Mouse (Mus musculus): ENCODE data around the gene Tob1. TPM values are rescaled to one million over a fixed set of nuclear protein-coding genes. Genes with fewer than 3 reads are reported as not detected.

Gene Tob1
- polyA plus RNA-seq, 1 experiment: 175 TPM

DNA sequence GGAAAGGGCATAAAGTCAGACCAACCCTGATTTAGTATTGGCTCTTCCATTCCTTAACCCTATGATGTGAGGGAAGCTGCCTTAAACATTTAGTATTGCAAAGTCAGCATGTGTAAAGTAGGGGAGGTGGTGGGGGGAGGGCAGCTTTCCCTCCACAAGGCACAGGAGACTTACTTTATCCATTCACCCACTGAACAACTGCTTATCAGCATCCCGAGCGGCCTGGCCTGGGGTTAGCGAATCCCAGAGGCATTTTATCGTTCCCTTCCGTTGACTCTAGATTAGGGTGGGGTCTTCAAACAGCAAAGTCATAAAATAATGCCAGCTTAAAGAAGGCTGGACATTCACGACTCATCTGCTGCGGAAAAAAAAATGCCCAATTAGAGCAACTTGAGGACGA, 19.0 kb downstream of the Tob1 start:
- Histone ChIP-seq H3K27ac (replicated peaks; ENCODE audit: low read depth, low read length) (no peak overlapping the region), H3K4me3 (ENCODE audit: insufficient read depth, low read depth, low read length) (no peak overlapping the region), H3K4me1 (ENCODE audit: control insufficient read depth, insufficient read depth, insufficient read length, low read length) (peaks cover 6% of the 10 kb centered on the region; the same call in 1 of the 2 replicates)

DNA sequence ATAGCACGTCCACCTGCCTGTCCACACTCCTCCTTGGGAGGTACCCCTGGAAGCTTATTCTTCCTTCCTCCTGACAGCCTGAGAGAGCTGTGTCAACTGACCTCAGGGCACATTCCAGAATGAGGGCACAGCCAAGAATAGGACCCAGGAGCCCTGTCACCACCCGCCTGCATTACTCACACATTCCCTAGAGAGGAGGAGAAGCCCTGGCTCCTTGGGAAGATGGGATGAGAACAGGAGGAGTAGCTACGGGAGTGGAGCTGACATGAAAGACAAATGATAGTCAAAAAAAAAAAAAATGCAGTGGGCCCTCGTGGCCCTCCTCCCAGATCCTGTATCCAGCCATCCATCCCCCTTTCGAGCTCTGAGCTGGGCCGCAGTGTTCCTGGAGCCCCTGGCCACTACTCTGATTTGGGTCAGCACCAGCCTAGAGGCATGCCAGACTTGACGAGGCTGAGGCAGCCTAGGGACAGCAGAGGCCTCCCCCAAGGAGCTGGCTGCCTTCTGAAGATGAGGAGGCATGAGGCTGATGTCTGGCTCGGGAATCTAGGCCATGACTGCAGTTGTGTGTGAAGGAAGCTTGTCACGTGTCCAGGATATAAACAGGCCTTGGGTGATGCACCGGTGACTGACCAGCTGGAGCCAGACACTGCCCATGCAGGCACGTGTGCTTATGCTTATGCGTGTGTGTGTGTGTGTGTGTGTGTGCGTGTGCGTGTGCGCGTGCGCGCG, 20.7 kb downstream of the Tob1 start:
- Histone ChIP-seq H3K27ac (replicated peaks; ENCODE audit: low read depth, low read length) (no peak overlapping the region), H3K4me3 (ENCODE audit: insufficient read depth, low read depth, low read length) (no peak overlapping the region), H3K4me1 (ENCODE audit: control insufficient read depth, insufficient read depth, insufficient read length, low read length) (peaks cover 3% of the 10 kb centered on the region; the same call in 1 of the 2 replicates)

DNA sequence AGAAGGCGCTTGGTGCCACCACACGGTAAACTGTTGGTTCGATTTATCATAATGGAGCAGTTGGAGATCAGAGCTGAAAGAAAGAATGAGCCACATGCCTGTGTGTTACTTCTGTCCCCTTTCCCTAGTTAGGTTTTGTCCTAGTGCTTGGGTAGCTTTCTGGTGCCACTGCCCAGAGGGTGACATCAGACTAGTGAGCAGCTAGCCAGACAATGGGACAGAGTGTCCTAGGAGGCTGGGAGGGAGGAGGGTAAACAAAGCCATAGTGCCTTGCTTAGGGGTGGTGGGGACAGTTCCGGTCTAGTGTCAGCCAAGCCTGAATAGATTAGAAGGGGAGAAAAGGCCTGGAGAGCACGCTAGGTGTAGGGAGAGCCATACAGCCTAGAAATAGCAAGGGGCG, 22.2 kb downstream of the Tob1 start:
- Histone ChIP-seq H3K4me1 (ENCODE audit: control insufficient read depth, insufficient read depth, insufficient read length, low read length) (peaks cover 3% of the 10 kb centered on the region; the same call in 1 of the 2 replicates), H3K4me3 (ENCODE audit: insufficient read depth, low read depth, low read length) (no peak overlapping the region), H3K27ac (replicated peaks; ENCODE audit: low read depth, low read length) (no peak overlapping the region)

DNA sequence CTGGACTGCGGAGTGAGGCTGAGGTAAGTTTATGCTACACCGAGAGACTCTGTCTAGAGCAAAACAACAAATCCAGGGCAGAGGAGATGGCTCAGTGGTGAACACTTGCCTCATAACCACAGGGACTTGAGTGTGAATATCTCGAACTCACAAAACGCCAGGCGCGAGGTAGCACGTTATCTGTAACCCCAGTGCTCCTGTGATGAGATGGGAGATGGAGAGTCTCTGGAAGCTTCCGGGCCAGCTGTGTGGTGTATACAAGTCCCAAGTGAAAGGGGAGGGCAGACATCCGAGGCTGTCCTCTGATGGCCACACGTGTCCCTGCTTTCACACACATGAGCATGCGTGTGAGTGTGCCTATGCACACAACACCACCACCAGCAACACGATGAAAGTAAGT, 23.1 kb downstream of the Tob1 start:
- Histone ChIP-seq H3K4me1 (ENCODE audit: control insufficient read depth, insufficient read depth, insufficient read length, low read length) (peaks cover 3% of the 10 kb centered on the region; the same call in 1 of the 2 replicates), H3K27ac (replicated peaks; ENCODE audit: low read depth, low read length) (no peak overlapping the region), H3K4me3 (ENCODE audit: insufficient read depth, low read depth, low read length) (no peak overlapping the region)

DNA sequence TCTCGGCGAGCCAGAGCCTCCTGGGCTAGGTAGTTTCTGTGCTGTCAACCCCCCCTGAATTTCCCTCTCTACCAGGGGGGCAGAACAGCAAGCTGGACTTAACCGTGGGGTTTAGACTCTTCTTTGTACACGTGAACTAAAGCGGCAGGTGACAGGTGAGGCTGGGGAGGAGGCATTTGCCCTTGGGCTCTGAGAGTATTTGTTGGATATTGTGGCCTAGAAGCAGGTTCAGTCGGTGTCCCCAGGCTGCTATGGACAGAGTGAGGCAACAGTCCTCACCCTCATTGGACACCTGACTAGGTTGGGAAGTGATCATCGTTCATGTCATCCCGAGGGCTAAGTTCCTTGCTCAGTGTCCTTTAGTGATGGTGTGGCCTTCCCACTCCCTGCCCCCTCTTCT, 23.6 kb downstream of the Tob1 start:
- H3K27ac ChIP-seq (replicated peaks; ENCODE audit: low read depth, low read length): no peak overlapping the region
- H3K4me1 ChIP-seq (ENCODE audit: control insufficient read depth, insufficient read depth, insufficient read length, low read length): peaks cover 3% of the 10 kb centered on the region; the same call in 1 of the 2 replicates
- no peak overlapping the region for H3K4me3 ChIP-seq (ENCODE audit: insufficient read depth, low read depth, low read length)

DNA sequence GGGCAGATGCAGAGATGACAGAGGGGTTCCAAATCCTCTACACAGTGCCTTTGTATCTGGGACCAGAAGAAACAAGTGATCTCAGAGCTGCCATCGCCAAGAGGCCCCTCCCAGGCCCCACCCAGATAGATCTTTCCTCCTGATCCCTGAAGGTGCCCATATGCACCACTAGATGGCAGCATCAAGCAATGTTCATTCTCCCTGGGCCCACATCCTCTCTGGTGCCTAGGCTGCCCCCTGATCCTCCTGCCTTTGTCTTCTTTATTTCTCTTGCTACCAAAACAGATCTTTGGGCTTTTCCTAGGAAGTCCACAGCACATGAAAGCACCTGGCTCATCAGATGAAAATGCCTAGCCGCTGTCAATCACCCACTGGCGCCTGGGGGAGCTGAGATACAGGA, 24.8 kb downstream of the Tob1 start:
- peaks cover 3% of the 10 kb centered on the region; the same call in 1 of the 2 replicates for H3K4me1 ChIP-seq (ENCODE audit: control insufficient read depth, insufficient read depth, insufficient read length, low read length)
- H3K4me3 ChIP-seq (ENCODE audit: insufficient read depth, low read depth, low read length): no peak overlapping the region
- H3K27ac ChIP-seq (replicated peaks; ENCODE audit: low read depth, low read length): no peak overlapping the region

DNA sequence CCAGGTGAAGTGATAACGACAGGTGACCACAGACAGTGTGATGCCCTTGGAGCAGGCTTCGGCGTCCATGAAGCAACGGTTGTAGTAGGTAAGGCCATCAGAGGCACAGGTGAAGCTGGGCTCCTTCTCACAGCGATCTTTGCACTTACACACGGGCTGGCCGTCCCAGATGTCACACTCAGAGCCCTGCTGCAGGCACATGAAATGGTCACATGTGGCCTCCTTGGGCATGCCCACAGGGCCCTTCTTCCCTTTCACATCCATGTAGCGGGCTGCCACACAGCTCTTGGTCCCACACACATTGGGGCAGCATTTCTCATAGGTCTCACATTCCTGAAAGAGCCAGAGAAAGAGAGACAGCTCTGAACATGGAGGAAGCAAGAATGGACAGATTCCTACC, 27.5 kb downstream of the Tob1 start:
- H3K27ac ChIP-seq (replicated peaks; ENCODE audit: low read depth, low read length): no peak overlapping the region
- H3K4me1 ChIP-seq (ENCODE audit: control insufficient read depth, insufficient read depth, insufficient read length, low read length): no peaks in the 10 kb centered on the region
- no peak overlapping the region for H3K4me3 ChIP-seq (ENCODE audit: insufficient read depth, low read depth, low read length)

DNA sequence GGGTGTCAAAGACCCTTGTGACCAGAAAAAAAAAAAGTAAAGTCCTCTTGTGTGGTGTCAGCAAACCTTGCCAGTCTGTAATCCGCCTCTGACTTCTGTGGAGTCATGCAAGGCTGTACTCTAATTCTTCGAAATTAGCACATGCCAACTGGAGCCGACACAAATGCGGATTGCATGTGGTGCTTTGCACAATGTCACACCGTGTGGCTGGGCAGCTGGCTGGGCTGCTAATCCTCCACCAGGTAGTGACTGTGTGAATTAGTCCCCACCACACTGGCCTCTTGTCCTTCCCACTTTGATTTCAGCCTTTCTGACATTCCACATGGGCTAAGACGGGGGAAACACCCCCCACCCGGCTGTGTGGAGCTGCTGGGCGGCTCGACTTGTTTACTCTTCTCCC, 28.5 kb downstream of the Tob1 start:
- H3K4me1 ChIP-seq (ENCODE audit: control insufficient read depth, insufficient read depth, insufficient read length, low read length): no peaks in the 10 kb centered on the region
- H3K4me3 ChIP-seq (ENCODE audit: insufficient read depth, low read depth, low read length): no peak overlapping the region
- no peak overlapping the region for H3K27ac ChIP-seq (replicated peaks; ENCODE audit: low read depth, low read length)

DNA sequence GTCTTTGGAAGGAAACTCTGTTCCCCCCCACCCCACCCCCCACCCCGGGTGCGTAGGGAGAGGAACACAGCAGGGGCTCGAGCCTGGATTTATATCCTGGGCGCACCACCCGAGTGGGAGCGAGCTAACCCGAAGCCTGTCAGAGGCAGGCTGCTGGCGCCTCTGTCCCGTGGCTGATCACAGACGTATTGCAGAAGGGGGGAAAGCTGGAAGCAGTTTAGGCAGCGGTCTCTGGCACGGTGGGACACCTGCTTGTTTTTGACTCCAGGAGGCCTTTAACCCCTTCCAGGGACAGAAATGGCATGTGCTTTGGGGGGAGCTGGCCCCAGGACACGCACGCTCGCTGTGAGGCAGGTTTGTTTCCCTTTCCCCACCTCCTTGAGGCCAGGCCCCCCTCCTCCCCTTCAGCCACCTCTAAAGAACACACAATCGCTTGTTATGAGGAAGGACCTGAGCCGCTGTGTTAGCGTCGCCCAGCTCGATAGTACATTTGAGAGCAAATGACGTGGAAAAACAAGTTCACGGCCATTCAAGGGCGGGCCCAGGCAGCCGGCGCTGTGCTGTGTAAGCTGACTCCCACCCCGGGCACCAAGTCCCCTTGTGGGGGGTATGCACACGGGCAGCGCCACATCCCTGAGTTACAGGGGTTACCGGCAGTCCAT, 31.6 kb downstream of the Tob1 start:
- Histone ChIP-seq H3K27ac (replicated peaks; ENCODE audit: low read depth, low read length) (no peak overlapping the region), H3K4me1 (ENCODE audit: control insufficient read depth, insufficient read depth, insufficient read length, low read length) (no peaks in the 10 kb centered on the region), H3K4me3 (ENCODE audit: insufficient read depth, low read depth, low read length) (peak overlapping the region; percentile 39)

DNA sequence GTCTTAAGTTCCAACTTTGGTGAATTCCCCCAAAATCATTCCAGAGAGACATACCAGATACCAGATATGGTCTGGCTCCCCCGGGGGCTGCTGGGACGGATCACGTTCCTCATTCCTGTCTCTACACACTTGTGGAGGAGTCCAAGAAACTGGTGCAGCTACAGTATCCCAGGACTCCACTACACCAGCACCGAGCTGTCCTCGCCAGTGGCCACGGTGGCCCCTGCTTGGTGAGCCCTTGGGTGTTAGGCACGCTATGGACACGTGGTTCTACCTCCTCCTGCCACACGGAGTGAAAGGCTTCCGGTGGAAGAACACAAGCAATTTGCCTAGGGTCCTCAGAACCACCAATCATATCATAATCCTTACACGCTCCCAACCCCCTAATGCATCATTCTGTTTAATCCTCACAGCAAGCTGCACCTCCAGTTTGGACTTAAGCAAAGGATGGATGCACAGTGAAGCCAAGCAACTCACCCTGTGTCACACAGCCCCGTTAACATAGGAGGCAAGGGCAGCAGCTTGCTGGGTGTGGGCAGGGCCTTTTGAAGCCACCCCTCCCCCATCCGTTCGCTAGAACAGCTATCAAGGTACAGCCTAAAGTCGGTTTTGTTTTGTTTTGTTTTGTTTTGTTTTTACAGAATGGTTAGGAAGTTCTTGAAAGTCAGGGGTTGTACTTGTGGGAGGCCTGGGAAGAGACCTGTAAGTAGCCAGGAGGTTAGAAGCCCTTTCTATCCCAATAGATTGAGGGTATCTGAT, 32.3 kb downstream of the Tob1 start:
- no peaks in the 10 kb centered on the region for H3K4me1 ChIP-seq (ENCODE audit: control insufficient read depth, insufficient read depth, insufficient read length, low read length)
- no peak overlapping the region for H3K27ac ChIP-seq (replicated peaks; ENCODE audit: low read depth, low read length)
- peak overlapping the region; percentile 39 for H3K4me3 ChIP-seq (ENCODE audit: insufficient read depth, low read depth, low read length)

DNA sequence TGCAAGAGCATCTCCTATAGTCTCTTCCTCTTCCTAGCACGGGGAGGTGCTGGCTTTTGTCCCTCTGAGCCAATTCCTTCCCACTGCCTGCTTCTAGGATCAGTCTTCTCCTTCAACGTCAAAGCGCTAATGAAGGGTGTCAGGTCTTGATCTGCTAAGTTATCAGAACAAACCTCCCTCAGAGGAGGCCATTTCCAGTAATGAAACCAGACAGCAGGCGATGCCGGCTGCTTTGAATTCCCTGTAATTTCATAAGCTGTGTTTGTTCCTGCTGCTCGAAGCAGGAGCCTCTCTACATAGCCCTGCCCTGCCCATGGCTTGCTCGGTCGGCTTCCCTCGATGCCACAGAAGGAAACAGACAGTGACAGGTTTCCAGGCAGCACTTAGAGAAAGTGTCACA, 33.1 kb downstream of the Tob1 start:
- Histone ChIP-seq H3K4me3 (ENCODE audit: insufficient read depth, low read depth, low read length) (no peak overlapping the region), H3K4me1 (ENCODE audit: control insufficient read depth, insufficient read depth, insufficient read length, low read length) (no peaks in the 10 kb centered on the region), H3K27ac (replicated peaks; ENCODE audit: low read depth, low read length) (no peak overlapping the region)

DNA sequence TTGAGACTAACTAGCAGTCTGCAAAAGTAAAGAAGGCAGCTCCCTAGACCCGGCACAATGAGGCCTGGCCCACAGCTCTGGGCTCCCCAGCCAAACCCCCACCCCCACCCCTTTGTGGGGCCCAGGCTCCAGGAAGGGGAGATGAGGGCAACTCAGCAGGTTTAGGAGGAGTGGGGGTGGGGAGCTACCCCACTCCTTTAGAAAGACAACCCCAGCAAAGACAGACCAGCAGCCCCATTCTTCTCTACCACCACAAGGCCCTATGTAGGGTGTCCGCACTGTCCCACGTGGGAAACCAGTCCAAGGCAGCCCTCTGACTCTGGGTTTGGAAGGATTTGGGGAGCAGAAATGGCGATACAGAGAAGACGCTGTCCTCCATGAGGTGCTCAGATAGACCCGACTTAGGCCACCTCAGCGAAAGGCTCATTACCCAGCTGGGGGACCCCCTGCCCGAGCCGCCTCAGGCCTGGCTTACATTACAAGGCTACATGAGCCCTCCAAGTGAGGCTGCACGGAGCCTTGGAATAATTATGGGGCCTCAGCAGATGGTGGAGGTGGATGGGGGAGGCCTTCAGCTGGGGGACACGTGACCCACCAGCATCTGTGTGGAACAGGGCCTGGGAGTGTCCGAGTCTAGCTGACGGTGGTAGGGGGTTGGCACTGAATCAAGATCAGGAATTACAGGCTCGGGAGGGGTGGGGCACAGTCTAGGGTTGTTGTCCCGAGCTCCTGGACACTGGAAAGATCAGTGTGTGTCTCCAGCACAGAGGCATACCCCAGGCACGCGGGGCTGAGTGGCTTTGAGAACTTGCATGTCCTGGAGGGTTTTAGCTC, 34.9 kb downstream of the Tob1 start, which contains the start of gene Wfikkn2:
Wfikkn2 (minus strand) TSS at position 51 of the 834 bp plus-strand sequence.
- Histone ChIP-seq H3K4me1 (ENCODE audit: control insufficient read depth, insufficient read depth, insufficient read length, low read length) (no peaks in the 10 kb centered on the region), H3K27ac (replicated peaks; ENCODE audit: low read depth, low read length) (no peak within 1 kb of the TSS), H3K4me3 (ENCODE audit: insufficient read depth, low read depth, low read length) (no peak within 1 kb of the TSS)

DNA sequence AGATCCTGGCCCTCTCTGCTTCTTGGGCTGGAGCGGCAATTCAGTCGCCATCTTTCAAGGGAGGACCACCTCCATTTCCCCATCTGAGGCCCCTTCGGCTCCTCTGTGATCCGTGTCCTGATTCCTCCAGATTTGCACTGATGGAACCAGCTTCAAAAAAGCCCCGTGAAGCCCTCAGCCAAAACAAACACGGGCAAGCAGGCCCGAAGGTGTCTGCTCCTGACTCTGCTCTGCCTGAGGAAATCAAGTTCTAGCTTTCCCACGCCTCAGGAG, 35.5 kb downstream of the Tob1 start:
- H3K27ac ChIP-seq (replicated peaks; ENCODE audit: low read depth, low read length): no peak overlapping the region
- no peaks in the 10 kb centered on the region for H3K4me1 ChIP-seq (ENCODE audit: control insufficient read depth, insufficient read depth, insufficient read length, low read length)
- no peak overlapping the region for H3K4me3 ChIP-seq (ENCODE audit: insufficient read depth, low read depth, low read length)

DNA sequence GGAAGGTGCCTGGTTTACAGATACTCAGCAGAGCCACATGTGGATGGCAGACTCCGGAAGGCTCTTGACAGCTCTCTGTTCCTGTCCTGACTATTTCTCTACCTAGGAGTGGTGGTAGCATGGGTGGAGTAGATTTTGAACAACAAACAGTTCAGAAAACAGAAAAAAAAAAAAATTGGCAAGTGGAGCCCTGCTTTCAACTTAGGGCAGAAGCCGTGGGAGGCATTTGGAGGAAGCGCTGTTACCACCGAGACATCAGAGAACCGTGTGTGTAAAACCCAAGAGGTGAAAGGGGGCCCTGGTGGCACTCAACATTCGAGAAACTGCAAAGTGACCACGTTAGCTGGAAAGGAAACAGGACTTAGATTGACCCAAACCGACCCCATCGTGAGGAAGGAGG, 41.9 kb downstream of the Tob1 start:
- Histone ChIP-seq H3K4me3 (ENCODE audit: insufficient read depth, low read depth, low read length) (no peak overlapping the region), H3K27ac (replicated peaks; ENCODE audit: low read depth, low read length) (no peak overlapping the region), H3K4me1 (ENCODE audit: control insufficient read depth, insufficient read depth, insufficient read length, low read length) (no peaks in the 10 kb centered on the region)

DNA sequence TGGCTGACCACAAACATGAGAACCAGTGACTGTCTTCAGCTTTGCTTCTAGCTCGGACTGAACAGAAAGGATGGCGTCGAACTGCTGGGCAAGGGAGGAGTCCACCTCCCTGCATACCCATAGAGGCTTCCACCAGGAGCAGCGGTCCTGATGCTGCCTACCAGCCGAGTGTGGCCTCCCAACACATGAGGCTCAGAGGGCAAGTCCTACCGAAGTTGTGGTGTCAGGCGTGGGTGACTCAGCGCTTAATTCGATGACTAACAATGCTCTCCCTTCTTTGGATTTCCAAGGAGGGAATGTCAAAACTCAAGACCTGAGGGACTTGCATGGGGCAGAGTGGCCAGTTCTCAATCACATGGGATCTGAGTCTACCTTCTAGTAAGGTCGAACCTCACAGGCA, 42.4 kb downstream of the Tob1 start:
- H3K27ac ChIP-seq (replicated peaks; ENCODE audit: low read depth, low read length): no peak overlapping the region
- no peaks in the 10 kb centered on the region for H3K4me1 ChIP-seq (ENCODE audit: control insufficient read depth, insufficient read depth, insufficient read length, low read length)
- no peak overlapping the region for H3K4me3 ChIP-seq (ENCODE audit: insufficient read depth, low read depth, low read length)

Measured in brown adipose tissue, adult 24 weeks (tissue).